Mouse (Mus musculus) right cerebral cortex, postnatal 10 days (tissue): Measurements from ENCODE around the gene Ift81.
"Not testable (repeated sequence)": the region's sequence is repeated elsewhere in the genome, so short reads cannot be mapped to it uniquely, and the experiment has no call there.

Experiments used
- DNase-seq, 2 experiments: peaks; one replicate each; pipeline ENCODE4 v3.0.0; 2021; ENCODE audit warnings: low spot score in 2 of 2

The Ift81 gene

DNA sequence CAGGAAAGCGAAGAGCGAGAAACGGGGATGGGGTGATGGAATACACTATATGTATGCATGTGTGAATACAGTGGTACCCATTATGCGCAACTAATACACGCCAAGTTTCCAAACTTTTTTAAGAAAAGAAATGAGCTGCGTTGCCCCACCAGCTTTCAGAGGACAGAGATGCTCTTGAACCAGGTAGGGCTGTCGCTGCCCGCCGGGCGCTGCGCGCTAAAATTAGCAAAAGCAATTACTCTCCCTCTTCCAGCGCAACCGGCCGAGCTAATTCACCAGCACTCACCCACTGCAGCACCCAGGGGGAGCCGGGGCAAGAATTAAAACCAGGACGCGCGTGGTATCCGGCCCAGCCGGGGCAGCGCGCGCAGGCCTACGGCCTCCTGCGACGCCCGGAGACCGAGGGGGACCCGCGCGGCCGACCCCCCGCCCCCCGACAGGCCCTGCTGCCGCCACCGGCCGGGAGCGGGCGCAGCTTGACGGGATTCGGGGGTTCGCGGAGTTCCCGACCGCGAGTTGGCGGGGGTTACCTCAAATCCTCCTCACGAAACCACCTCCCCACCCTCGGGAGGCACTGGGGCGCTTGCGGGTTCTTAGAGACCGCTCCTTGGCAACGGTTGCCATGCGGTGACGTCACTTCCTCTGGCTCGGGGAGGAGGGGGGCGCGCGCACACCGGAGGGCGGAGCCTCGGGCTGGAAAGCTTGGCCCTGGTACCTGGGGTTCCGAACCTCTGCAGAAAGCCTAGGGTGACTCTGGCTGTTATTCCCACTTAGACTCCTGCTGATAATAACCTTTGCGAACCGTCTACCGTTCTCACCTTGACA is at the start of gene Ift81:
Gene Ift81, minus strand, starts transcription at position 611 of the 825 bp plus-strand sequence.
- peak; percentile 97 to 99 for DNase-seq

DNA sequence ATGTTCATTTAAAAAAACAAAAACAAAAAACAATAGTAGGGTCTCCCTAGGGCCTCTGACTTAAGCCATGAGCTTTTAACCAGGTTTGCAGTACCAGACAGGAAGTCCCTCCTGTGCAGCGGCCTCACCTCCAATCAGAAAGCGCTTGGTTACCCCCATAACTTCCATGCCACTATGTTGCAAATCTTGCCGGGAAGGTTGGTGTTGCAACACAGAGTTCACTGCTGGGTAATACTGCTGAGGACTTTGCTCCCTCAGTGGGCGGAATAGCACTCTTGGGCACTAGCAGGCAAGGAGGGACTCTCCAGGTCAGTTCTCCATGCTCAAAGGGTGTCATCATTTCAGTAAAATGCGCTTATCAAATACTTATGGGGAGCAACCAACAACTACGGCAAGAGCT is 48.2 kb upstream of the Ift81 start:
- no peak for DNase-seq

DNA sequence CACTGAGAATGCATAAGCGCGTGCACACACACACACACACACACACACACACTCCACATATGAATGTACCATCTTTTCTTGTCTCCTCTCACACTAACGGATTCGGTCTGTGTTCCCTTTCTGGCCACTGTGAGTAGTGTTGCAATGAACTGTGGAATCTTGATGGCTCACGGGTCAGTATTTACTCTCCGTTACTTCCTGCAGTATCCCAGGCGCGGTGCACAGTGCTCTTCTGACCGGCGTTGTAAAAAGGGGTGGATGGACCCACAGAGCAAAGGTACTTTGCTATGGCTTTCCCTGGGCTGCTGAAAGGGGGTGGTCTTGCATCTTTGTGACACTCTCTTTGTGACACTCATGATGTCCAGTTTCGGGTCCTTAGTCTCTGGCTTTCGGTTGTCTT is 42.5 kb upstream of the Ift81 start:
- DNase-seq = no peak

DNA sequence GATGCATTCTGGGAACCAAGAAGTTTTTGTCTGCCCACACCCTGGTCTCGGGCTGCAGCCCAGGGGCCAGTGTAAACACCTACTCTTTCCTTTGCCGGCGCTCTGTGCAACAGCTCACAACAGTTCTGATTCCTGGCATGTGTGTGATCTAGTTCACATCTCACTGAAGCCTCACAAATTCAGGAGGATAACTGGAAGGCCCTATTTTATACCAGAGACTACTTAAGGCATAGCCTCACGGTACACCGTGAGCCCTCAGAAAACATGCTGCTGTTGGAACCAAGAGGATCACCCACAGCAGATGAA is 39.9 kb upstream of the Ift81 start:
- DNase-seq = no peak

DNA sequence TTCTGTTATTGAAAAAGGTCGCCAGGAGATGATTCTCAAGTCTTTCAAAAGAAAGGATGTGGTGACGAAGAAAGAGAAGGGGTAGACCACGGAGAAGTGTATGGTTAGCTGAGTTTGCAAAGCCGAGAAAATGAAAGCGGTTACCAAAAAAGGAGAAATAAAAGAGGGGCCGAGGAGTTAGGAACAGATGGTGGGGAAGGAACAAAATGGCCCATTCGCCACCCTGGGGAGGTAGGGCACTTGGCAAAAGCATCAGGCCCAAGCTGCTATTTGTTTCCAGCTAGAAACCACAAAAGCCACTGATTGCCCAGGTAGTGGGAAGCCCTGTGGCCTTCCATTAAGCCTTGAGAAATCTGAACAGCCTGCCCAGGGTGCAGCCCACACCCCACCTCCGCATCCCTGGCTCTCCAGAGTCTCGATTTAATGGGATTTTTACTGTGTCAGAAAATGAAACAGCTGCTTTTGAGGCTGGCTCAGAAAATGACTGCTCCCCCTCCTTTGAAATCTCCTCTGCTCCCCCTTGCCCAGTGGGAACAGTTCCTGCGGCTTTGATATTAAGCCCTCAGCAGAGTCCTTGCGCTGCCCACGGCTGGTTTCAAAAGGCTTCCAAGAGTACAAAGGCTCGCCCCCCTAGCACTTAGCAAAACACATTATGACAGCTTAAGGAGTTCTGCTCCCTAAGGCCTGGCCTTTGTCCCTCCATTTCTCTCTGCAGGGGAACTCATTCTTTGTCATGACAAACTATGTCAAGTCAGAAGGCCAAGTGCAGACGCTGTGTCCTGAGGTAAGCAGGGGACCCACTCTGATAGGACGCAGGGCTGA is 39.3 kb upstream of the Ift81 start:
- DNase-seq = no peak

DNA sequence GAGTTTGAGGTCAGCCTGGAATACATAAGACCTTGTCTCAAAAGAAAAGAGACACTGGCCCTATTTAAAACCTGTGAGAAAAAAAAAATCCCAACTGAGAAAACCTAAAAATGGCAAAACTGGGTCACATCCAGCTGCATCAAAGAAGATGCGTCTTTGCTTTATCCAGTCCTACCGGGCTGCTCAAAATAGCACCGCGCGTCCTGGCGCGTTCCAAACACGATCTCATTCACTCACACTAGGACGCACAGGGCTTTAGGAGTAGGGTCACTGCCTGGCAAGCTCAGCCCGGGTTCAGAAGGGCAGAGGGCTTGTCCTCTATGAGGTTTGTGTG is 38.8 kb upstream of the Ift81 start:
- DNase-seq = peak; percentile 47 to 56

DNA sequence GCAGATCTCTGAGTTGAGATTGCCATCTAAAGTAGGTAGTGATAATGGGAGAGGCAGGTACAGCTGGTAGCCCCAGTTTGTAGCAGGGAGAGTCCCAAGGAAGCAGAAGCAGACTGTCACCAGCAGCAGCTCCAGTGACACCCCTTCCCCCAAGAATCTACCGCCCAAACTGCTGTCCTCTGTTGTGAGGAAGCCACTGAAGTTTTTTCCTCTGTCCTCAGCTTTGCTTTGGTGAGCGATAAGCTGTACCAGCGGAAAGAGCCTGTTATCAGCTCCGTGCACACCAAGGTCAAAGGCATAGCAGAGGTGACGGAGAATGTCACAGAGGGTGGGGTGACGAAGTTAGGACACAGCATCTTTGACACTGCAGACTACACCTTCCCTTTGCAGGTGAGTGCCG is 38.2 kb upstream of the Ift81 start:
- DNase-seq = no peak

DNA sequence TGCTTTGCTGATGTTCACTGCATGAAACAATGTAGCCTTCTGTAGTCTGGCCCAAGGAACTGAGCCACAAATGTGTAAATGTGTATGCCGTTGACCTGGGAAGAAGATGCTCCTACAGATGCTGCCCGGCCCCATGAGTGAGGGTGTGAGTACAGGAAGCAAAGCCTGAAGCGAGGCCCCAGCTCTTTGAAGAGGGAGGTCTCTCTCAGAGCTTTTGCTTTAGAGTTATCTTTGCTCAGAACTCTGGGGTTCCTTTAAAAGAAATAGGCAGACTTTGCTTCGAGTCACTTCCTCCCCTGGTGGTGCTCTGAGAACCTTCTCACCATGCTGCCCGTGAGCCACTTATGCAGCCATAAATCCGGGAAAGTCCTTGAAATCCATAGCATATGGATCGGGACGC is 35.8 kb upstream of the Ift81 start:
- no peak for DNase-seq

DNA sequence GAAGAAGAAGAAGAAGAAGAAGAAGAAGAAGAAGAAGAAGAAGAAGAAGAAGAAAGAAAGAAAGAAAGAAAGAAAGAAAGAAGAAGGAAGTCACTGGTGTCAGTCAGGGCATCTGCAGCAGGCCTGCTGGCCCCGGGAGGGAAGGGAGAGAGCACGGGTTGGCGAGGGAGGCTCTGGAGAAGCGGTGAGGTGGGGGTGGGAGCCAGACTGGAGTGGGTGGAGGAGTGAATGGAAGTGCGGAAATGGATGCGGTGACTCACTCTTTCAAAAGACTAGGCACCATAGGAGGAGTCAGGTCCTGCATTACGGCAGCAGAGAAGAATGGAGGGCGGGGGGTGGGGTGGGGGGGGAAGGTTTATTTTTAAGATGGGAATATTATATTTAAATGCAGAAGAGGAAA is 34.9 kb upstream of the Ift81 start:
- peak in 1 of 2 experiments; percentile 52 for DNase-seq

DNA sequence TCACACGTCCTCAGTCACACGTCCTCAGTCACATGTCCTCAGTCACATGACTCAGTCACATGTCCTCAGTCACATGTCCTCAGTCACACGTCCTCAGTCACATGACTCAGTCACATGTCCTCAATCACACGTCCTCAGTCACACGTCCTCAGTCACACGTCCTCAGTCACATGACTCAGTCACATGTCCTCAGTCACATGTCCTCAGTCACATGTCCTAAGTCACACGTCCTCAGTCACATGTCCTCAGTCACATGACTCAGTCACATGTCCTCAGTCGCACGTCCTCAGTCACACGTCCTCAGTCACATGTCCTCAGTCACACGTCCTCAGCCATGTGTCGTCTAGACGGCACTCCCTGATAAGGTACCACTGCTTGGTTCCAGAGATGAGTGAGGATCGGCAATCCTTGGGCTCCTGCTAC is 33.6 kb upstream of the Ift81 start:
- DNase-seq = not testable (repeated sequence)

DNA sequence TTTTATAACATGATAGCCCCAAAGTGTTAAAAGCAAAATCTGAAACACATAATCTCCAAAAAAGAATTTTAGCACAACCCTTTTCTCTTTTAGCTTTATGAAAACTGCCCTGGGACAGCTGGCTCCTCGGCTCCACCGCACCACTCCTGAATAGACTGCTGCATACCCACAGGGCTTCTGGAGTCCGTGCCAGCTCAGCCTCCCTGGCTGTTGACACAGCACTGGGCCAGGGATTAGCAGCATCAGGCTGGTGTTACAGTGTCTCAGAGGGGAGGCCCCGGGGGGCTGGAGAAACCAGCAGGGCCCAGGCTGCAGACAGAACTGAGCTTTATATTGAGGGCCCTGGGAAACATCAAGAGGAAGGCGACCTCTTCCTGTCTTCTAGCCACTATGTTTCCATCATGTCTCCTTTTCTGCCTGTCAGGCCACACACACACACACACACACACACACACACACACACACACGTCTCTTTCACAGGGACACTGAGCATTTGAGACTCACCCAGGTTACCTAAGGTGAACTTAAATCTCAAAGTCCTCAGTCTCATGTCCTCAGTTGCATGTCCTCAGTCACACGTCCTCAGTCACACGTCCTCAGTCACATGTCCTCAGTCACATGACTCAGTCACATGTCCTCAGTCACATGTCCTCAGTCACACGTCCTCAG is 33.1 kb upstream of the Ift81 start:
- DNase-seq = peak in 1 of 2 experiments; percentile 43

DNA sequence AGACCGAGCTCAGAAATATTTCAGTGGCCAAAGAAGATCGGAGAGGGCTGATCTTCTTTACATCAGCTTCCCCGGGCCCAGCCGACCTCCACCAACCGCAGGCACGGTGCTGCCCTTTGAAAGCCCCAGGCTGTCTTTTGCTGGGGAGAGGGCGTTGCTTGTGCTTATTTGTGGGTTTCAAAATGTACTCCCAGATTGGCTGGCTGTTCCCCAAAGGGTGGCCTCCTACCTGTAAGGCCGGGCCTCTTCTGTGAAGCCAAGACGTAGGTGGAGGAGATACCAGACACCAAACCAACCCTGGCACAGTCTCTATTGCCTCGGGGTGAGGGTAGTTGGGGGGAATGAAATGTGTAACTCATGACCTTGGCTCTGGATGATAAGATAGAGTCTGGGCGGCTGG is 31.7 kb upstream of the Ift81 start:
- no peak for DNase-seq

DNA sequence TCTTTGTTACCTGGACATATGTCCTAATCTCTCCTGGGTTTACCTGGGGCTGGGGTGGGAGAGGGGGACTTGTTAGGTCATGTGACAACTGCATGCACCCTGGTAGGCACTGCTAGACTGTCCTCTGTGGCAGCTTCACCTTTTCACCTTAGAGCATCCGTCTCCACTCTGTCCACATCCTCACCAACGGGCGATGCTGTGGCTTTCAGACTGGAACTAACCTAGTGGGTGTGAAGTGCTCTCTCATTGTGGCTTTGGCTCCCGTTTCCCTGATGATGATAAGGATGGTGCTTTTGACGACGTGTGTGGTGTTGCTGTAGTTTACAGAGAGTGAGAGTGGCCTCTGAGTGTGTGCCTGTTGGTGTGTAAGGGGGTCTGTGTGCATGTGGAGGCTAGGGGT is 31.0 kb upstream of the Ift81 start:
- DNase-seq = no peak

DNA sequence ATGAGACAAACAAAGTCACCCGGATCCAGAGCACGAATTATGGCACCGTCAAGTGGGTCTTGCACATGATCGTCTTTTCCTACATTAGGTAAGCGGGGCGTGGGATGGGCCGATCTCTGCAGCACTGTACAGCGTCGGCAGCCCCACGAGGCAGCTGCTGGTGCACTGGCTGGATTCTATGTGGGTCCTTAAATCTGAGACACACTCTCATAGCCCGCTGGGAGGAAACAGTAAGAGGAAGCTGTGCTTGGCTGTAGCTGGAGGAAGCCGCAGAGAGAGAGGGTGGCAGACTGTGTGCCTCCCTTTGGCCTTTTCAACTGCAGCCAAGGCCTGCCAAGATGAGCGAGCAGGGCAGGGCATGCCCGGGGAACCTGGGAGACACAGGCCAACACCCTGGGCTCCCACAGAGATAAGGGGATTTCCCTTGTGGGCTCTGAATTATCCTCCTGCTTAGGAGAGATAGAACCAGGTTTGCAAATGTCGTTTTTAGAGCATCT is 29.8 kb upstream of the Ift81 start:
- DNase-seq = peak; percentile 47 to 56

DNA sequence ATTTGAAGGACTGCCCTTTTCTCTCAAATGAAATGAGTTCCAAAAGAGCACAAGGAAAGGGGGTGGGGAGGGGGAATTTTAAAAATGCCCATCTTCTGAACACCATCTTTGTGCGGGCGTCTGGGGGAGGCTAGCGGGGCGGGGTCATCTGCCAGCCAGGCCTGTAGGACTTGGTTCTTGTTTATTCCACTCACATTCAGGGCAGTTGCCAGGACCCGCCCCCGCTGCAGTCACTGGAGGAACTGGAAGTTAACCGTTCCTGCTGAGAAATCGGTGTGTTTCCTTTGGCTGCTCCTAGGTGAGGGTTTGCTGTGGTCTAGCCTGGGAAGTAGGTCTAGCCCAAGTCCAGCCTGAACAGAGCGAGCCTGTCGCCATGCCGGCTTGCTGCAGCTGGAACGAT is 29.4 kb upstream of the Ift81 start, which contains the start of gene P2rx7:
Gene P2rx7, plus strand, starts transcription at position 211 of the 400 bp plus-strand sequence.
- peak; percentile 82 for DNase-seq

DNA sequence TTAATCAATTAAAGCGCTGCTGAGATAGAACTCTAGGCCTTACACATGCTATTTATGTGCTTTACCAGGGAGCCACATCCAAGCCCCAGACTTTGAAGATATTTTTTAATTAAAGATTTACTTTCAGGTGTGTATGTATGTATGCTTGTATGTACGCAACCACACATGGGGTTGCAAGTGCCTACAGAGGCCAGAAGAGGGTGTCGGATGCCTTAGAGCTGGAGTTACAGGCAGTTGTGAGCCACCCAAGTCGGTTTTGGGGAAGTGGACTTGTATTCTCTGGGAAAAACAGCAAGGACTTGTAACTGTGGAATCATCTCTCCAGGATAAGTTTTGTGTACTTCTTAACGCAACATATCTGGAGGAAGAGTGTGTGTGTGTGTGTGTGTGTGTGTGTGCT is 25.7 kb upstream of the Ift81 start:
- no peak for DNase-seq

DNA sequence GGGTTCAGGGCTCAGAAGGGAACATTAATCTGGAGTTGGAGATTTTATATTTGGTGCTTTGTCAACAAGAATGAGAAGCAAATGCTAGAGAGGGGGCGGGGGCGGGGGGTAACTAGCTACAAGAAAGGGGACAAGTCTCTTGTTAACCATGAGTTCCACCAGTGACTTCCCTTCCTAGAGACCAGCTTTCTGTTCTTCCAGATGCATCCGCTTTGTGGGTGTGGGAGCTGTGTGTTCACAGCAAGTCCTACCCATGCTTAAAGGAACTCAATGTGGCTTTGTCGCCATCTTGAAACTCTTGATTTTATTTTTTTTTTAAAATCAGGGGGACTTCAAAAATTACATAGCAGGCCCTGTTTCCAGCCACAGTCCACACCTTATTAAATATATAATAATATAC is 25.2 kb upstream of the Ift81 start:
- DNase-seq = no peak

DNA sequence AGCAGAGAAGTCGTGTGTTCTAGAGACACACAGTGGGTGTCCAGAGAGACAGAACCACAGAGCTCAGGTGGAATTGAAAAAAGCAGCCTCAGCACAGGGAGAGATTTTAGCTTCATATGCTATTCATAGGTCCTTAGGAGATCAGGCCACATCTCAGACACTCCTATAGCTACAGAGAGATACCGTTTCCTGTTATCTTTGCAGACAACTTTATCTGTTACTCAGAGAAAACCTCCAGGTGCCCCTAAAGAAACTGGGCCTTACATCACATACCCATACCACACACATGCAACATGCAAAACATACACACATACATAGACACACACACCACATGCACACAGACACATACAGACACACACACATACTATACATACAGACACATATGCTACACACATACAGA is 24.0 kb upstream of the Ift81 start:
- no peak for DNase-seq

DNA sequence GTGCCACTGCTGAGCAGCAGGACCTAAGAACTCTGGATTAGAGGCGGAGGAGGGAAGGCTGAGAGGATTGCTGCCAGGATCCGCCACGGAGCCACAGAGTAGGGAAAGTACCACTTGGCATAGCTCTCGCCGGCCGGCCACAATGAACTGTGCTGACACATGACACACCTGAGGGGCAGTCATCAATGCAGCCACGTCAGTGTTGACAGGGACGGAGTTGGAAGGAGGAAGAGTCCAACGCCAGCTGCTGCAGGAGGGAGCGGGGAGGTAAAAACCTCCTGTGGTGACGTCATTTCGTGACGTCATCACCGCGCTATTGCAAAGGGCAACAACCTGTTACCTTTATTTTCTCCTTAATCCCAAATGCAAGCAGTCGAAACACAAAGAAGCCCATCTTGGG is 22.6 kb upstream of the Ift81 start:
- no peak for DNase-seq

DNA sequence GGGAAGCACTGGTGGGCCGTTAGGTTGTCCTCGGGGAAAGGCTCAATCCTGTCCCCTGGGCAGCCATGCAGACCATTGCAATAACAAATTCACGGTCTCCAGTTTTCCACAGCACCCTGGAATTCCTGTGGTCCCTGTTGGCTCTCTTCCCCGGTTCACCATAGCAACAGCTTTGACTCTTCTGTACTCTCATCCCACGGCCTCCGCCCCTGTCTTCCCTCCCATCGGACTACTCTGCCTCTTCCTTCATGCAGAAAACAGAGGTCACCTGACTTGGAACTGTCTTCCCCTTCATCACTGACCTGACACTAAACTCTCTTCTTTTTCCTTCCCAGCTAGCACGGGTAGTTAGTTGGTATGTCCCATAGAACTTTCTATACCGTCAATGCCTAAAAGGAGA is 22.0 kb upstream of the Ift81 start:
- no peak for DNase-seq

DNA sequence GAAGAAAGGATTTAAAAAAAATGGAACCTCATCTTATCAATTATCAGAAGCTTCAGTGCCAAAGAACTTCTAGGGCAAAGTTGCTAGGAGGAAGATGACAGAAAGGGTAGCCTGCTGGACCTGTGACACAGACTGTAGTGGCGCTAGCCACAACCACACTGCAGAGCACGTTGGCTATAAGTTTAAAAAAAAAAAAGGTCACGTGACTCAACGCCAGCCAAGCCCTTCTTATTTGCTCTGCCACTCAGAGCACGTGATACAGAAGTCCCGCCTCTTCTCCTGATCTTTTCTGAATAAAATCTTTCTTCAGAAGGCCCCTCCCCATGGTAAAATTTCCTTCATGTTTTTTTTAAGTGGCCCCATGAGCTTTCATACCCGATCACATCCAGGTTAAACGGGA is 20.9 kb upstream of the Ift81 start:
- DNase-seq = no peak

DNA sequence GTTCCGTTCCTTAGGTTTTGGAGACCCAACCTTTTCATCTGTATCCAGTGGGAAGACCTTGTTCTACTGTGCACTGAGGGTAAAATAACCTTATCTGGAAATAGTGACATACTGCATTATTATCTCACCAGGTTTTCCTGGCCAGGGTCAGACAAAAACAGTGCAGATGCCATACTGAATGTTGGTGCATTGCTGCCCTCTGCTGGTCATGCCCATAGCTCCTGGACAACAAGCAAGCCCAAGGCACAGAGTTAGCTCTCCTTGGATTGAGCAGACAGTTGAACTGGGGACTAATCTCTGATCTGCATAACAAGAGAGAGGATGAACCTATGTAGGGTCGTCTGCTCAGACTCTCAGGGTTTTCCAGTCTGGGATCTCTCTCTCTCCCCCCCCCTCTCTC is 12.9 kb upstream of the Ift81 start:
- DNase-seq = peak; percentile 89 to 94
